Mouse (Mus musculus) kidney, embryonic 14.5 days (tissue): ENCODE data around the gene Chsy1. TPM values are rescaled to one million over a fixed set of nuclear protein-coding genes. Genes with fewer than 3 reads are reported as not detected.

ENCODE experiments used
- ATAC-seq: fragments of 200-750 bp; cut with Nextera tagmentation; 2 replicates; pipeline ENCODE4 v1.8.0; 2017; ENCODE audit warnings: moderate number of reproducible peaks, mild to moderate bottlenecking, moderate TSS enrichment, moderate library complexity; ENCODE audit not compliant: low FRiP score, low TSS enrichment
- H3K27ac ChIP-seq: fragments of 300-500 bp; sonication (generic); 2 replicates; pipeline ENCODE4 v1.5.1; 2014; ENCODE audit warnings: low read depth, mild to moderate bottlenecking, low read length, moderate library complexity, mixed read lengths
- H3K27me3 ChIP-seq: fragments of 300-500 bp; sonication (generic); 2 replicates; pipeline ENCODE4 v1.6.1; 2014; ENCODE audit warnings: mild to moderate bottlenecking, low read length; ENCODE audit not compliant: control insufficient read depth, insufficient read depth
- H3K36me3 ChIP-seq: fragments of 300-500 bp; sonication (generic); 2 replicates; pipeline ENCODE4 v1.6.1; 2014; ENCODE audit warnings: low read length, mixed read lengths; ENCODE audit not compliant: control insufficient read depth, insufficient read depth
- H3K4me1 ChIP-seq: fragments of 300-500 bp; sonication (generic); 2 replicates; pipeline ENCODE4 v1.6.1; 2014; ENCODE audit warnings: low read length, mixed read lengths; ENCODE audit not compliant: control insufficient read depth, insufficient read depth
- H3K4me2 ChIP-seq: fragments of 300-500 bp; sonication (generic); replicated peaks from 2 replicates; pipeline ENCODE4 v1.6.1; 2014; ENCODE audit warnings: low read depth, mild to moderate bottlenecking, low read length
- H3K4me3 ChIP-seq: fragments of 300-500 bp; sonication (generic); 2 replicates; pipeline ENCODE4 v1.5.1; 2014; ENCODE audit warnings: mild to moderate bottlenecking, low read length
- H3K9ac ChIP-seq: fragments of 300-500 bp; sonication (generic); 2 replicates; pipeline ENCODE4 v1.6.1; 2014; ENCODE audit warnings: low read depth, mild to moderate bottlenecking, low read length, moderate library complexity
- H3K9me3 ChIP-seq: fragments of 300-500 bp; sonication (generic); 2 replicates; pipeline ENCODE4 v1.6.1; 2016; ENCODE audit warnings: low read length; ENCODE audit not compliant: control insufficient read depth
- WGBS: fragments of 180-500 bp; shearing (Covaris S2); extraction: QIAGEN DNeasy Blood & Tissue Kit; methylation state at CpG from one replicate; pipeline ENCODE4 v1.1.7; 2014; 5-methylcytosine and 5-hydroxymethylcytosine counted together
- polyA plus RNA-seq: library from polyadenylated mRNA; unstranded; fragments of >200 nt; fragmentation: Nextera tagmentation; extraction: Ambion mirVana; gene quantifications from 2 replicates; pipeline ENCODE4 v1.2.1, GENCODE M21; 2014

Gene Chsy1
- polyA plus RNA-seq, 1 experiment from 2014 or later: 29.7 TPM

DNA sequence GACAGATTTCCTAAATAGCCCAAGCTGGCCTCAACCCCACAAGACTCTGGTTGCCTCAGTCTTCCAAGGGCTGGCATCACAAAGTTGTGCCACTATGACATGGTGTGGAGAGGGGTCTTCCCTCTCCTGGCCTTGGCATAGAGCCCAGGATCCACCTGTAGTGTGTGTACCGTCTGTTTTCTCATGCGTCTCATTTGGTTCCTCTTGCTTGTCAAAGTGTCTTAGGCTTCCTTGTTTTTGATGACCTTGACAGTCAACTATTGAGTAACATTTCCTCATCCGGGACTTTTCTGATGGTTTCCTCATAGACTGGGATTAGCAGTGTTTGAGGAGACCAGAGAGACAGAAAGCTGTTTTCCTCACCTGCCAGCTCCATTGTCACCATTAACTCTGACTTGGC lies 30.8 kb downstream of the Chsy1 start:
- Histone ChIP-seq H3K27me3 (no peaks in the 10 kb centered on the region), H3K4me3 (no peak overlapping the region), H3K9ac (no peak overlapping the region), H3K27ac (no peak overlapping the region), H3K4me1 (no peaks in the 10 kb centered on the region), H3K4me2 (no peak overlapping the region), H3K9me3 (no peaks in the 10 kb centered on the region), H3K36me3 (peaks cover 8% of the 10 kb centered on the region; the same call in 1 of the 2 replicates)
- WGBS: 80% methylated on average over 3 of the region's 3 CpGs
- no peak for ATAC-seq

DNA sequence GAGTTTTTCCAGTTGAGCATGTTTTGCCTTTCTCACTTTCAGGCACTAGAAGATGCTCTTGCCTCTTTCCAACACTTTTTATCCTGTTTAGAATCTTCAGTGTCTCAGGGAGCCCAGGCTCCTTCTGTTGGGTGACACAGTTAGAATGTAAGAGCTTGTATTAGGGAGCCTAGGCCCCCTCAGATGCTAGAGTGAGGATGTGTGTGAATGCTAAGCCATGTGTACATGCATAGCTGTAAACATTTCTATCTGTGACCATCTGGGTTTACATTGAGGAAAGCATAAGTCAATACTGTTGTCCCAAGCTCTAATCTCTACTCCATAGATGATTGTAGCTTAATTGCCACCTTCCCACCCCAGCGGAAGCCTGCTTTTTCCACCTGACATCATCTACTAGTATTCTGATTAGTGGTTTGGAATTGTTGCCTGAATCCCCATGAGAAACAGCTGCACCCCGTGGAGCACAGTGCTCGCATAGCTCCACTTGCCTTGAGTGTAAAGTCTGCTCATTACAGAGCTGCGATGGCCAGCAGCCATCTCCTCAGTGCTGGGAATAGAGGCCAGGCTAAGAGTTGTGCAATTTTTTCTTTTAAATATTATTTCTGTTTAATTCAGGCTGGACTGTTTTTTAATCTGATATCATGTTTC lies 31.7 kb downstream of the Chsy1 start:
- Histone ChIP-seq H3K27me3 (no peaks in the 10 kb centered on the region), H3K4me1 (no peaks in the 10 kb centered on the region), H3K9me3 (no peaks in the 10 kb centered on the region), H3K4me3 (no peak overlapping the region), H3K36me3 (peaks cover 8% of the 10 kb centered on the region; the same call in 1 of the 2 replicates), H3K9ac (no peak overlapping the region), H3K4me2 (no peak overlapping the region), H3K27ac (no peak overlapping the region)
- no peak for ATAC-seq
- 86% methylated on average over 4 of the region's 4 CpGs for WGBS

DNA sequence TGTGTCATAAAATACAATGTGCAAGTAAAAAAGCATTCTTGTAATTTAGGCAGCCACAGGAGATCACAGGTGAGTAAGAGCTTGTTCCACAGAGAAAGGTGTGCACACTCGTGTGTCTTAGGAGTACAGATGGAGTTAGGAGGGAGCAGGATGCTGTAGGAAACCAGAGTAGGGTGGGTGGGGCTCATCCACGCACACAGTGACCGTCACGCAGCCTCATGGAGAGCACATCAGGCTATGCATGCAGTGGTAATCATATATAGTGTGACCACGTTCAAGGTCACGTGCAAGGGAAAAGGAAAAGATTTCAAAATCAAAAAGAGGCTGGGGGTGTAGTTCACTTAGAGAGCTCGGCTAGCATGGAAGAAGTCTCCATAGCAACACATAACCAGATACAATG lies 33.2 kb downstream of the Chsy1 start:
- 87% methylated on average over 7 of the region's 7 CpGs for WGBS
- Histone ChIP-seq H3K4me2 (no peak overlapping the region), H3K9me3 (no peaks in the 10 kb centered on the region), H3K9ac (no peak overlapping the region), H3K36me3 (peaks cover 8% of the 10 kb centered on the region; the same call in 1 of the 2 replicates), H3K27ac (no peak overlapping the region), H3K4me3 (no peak overlapping the region), H3K4me1 (no peaks in the 10 kb centered on the region), H3K27me3 (no peaks in the 10 kb centered on the region)
- ATAC-seq: no peak

DNA sequence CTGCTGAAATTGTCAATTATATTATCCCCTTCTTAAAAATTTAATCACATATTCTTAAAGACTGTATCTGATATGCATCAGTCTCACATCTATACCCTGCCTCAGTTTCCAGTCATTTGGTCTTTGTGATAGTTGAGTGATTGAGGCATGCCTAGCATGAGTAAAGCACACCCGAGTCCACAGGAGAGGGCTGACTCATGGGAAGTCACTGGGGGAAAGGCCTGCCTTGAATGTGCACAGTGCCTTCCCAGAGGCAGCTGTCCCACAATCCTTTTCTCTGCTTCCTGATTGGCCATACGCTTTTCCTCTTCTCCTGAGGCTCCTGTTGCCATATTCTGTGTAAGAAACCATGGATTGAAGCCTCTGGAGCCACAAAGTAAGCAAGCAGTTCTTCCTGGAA lies 35.2 kb downstream of the Chsy1 start:
- no peaks in the 10 kb centered on the region for H3K27me3 ChIP-seq
- H3K9ac ChIP-seq: no peak overlapping the region
- H3K36me3 ChIP-seq: peaks cover 3% of the 10 kb centered on the region; the same call in 1 of the 2 replicates
- 0 out of 2 replicates have a peak, but pooled peaks cover 3% of the 10 kb centered on the region for H3K4me1 ChIP-seq
- WGBS: 91% methylated on average over 2 of the region's 2 CpGs
- H3K27ac ChIP-seq: no peak overlapping the region
- no peak overlapping the region for H3K4me2 ChIP-seq
- H3K4me3 ChIP-seq: no peak overlapping the region
- no peaks in the 10 kb centered on the region for H3K9me3 ChIP-seq
- no peak for ATAC-seq

DNA sequence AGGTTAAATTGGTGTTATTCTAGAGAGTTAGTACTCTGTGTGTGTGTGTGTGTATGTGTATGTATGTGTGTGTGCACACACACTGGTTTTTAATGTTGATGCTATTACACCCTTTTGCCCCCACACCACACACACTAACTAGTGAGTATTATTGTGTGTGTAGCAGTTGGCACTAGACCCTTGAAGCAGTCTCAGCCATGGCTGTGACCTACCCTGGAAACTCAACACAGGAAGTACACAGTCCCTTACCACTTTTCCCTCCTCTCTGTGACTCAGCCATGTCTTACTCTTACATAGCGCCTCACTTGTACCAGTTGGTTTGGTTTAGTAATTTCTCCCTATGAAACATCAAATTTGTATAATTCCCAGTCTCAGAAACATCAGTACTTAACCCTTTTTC lies 37.8 kb downstream of the Chsy1 start:
- H3K4me1 ChIP-seq: 0 out of 2 replicates have a peak, but pooled peaks cover 4% of the 10 kb centered on the region
- no peaks in the 10 kb centered on the region for H3K27me3 ChIP-seq

DNA sequence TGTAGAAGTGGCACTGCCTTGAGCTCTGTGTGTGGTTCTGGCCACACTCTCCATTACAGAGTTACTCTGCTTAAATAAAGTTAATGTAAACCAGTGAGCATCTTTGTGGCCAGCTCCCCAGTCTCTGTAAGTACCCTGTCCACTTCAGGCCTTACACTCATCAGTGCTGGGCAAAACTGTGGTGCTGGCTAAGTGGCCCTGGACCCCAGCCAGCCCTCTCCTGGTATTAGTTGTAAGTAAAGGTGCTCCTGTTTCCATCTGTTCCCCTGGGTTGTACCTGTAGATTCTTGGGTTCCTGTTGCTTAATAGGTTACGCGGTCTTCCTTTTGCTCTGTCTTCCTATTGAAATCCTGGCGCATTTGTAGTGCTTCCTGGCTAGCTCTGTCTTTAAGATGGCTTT lies 38.5 kb downstream of the Chsy1 start:
- 0 out of 2 replicates have a peak, but pooled peaks cover 4% of the 10 kb centered on the region for H3K4me1 ChIP-seq
- H3K27me3 ChIP-seq: no peaks in the 10 kb centered on the region
- H3K36me3 ChIP-seq: peaks cover 5% of the 10 kb centered on the region
- no peaks in the 10 kb centered on the region for H3K9me3 ChIP-seq
- ATAC-seq: no peak
- H3K4me3 ChIP-seq: no peak overlapping the region
- no peak overlapping the region for H3K27ac ChIP-seq
- 97% methylated on average over 3 of the region's 3 CpGs for WGBS
- no peak overlapping the region for H3K4me2 ChIP-seq
- H3K9ac ChIP-seq: no peak overlapping the region

More for the DNA sequence above, 37.8 kb downstream of the Chsy1 start:
- H3K4me3 ChIP-seq: no peak overlapping the region
- H3K36me3 ChIP-seq: 0 out of 2 replicates have a peak, but pooled peaks cover 3% of the 10 kb centered on the region
- H3K27ac ChIP-seq: no peak overlapping the region
- no peak overlapping the region for H3K4me2 ChIP-seq
- no peaks in the 10 kb centered on the region for H3K9me3 ChIP-seq
- 100% methylated on average over 1 of the region's 1 CpGs for WGBS
- no peak for ATAC-seq
- H3K9ac ChIP-seq: no peak overlapping the region

DNA sequence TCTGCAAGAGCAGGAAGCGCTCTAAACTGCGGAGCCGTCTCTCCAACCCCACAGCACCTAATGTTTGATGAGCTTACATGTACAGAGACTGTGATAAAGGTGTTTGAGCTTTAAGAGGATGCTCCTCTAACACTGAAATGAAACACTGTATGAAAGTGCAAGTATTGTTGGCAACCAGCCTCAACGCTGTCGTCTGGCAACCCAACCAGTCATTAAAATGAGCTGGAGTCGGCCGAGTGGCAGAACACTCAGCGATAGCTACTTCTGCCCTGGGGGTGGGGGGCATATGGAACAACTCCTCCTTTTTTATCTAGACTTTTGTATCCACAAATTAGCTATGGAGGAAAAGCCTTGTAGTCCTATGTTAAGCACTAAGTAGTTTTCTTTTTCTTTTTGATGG lies 40.2 kb downstream of the Chsy1 start:
- Histone ChIP-seq H3K4me2 (no peak overlapping the region), H3K36me3 (peaks cover 8% of the 10 kb centered on the region), H3K4me1 (0 out of 2 replicates have a peak, but pooled peaks cover 4% of the 10 kb centered on the region), H3K4me3 (no peak overlapping the region), H3K9me3 (no peaks in the 10 kb centered on the region), H3K27ac (no peak overlapping the region), H3K27me3 (no peaks in the 10 kb centered on the region), H3K9ac (no peak overlapping the region)
- ATAC-seq: no peak
- WGBS: 81% methylated on average over 8 of the region's 8 CpGs

DNA sequence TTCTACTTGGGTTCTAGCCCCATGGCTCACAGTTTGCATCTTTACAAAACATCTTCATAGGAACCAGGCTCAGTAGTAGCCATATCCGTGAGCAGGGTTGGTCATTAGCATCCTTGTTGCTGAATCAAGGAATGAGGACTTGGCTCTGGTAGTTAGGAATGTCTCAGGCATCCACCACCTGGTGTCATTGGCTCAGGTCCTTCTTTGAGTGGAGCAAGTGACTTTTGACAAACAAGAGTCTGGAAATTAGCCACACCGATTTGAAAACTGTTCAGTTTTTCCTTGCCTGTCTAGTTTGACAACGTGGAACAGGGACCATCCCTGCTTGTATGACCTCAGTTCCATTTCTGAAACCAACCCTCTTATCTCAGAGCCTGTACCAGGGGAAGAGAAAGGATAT lies 41.1 kb downstream of the Chsy1 start:
- no peak overlapping the region for H3K9ac ChIP-seq
- no peak overlapping the region for H3K4me3 ChIP-seq
- H3K4me1 ChIP-seq: 0 out of 2 replicates have a peak, but pooled peaks cover 4% of the 10 kb centered on the region
- H3K27ac ChIP-seq: no peak overlapping the region
- no peak overlapping the region for H3K4me2 ChIP-seq
- no peak for ATAC-seq
- WGBS: 87% methylated on average over 3 of the region's 3 CpGs
- H3K9me3 ChIP-seq: no peaks in the 10 kb centered on the region
- peaks cover 6% of the 10 kb centered on the region for H3K36me3 ChIP-seq
- H3K27me3 ChIP-seq: no peaks in the 10 kb centered on the region

DNA sequence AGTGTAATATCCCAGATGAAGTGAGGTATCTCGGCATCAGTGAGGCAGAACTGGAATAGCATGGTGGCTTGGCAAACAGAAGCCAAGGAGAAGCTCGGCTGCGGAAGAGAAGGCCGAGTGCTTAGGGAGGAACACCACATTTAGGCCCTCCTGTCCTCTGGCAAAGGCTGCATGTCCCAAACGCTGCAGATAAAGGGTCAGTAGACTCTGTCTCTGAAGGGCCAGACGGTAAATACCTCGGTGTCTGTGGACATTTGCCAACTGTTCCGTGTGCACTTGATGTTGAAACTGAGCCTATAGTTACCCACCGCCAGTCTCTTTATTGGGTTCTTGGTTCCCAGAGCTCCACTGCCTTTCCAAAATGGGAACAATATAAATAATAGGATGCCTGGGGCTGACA lies 48.1 kb downstream of the Chsy1 start:
- Histone ChIP-seq H3K27ac (no peak overlapping the region), H3K9ac (no peak overlapping the region), H3K27me3 (no peaks in the 10 kb centered on the region), H3K4me1 (peaks cover 7% of the 10 kb centered on the region), H3K36me3 (peaks cover 6% of the 10 kb centered on the region), H3K4me3 (no peak overlapping the region), H3K4me2 (no peak overlapping the region), H3K9me3 (no peaks in the 10 kb centered on the region)
- 81% methylated on average over 9 of the region's 9 CpGs for WGBS
- no peak for ATAC-seq
